Mouse (Mus musculus) mesoderm, embryonic 11.5 days (tissue): Measurements from ENCODE around the gene Ptpra.
"Not testable (repeated sequence)": the region's sequence is repeated elsewhere in the genome, so short reads cannot be mapped to it uniquely, and the experiment has no call there.

Experiments
- DNase-seq: peaks from one replicate; pipeline ENCODE4 v3.0.0-alpha.2; 2012; ENCODE audit warnings: low read depth, low spot score

Ptpra gene

DNA sequence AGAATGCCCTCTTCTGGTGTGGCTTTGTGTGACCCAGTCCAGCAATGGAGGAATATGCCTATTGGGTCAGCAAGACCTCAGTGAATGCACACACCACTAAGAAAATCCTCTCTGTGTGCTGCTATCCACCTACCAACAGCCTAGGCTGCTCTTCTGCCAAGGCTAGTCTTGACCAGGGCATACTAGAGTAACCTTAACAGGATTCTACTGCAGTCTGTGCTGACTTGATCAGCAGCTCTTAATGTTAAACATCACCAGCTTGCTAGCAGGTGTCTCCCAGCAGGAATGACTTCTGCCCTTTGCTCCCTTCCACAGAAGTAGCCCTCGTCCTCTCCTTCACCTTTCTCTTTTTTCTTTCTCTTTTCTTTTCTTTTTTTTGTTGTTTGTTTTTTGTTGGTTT is 106.2 kb downstream of the Ptpra start:
- DNase-seq: no peak

DNA sequence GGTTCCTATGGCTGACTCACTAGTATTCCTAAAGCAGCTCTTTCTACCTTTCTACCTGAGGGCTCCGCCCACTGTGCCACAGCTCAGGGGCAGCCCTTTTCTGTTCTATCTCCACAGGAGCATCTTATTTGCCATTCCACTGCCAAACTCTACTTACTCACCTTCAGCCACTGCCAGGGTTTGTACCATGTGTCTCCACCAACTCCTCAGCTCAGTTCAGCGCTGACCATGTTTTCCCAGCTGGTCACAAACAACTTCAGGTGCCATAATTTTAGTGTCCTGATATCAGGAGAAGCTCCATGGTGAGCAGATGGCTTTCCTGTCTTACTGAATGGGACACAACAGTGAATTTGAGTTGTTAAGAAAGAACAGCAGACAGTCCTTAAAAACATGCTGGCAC is 107.4 kb downstream of the Ptpra start:
- no peak for DNase-seq

DNA sequence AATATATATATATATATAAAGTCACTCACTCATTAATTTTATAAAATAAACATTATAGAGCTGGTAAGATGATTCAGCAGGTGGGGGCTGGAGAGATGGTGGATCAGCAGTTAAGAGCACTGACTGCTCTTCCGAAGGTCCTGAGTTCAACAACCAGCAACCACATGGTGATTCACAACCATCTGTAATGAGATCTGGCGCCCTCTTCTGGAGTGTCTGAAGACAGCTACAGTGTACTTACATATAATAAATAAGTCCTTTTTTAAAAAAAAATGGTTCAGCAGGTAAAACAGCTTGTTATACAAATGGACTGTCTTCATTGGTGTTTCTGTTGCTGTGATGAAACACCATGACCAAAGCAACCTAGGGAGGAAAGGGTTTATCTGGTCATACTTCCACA is 107.9 kb downstream of the Ptpra start:
- no peak for DNase-seq

DNA sequence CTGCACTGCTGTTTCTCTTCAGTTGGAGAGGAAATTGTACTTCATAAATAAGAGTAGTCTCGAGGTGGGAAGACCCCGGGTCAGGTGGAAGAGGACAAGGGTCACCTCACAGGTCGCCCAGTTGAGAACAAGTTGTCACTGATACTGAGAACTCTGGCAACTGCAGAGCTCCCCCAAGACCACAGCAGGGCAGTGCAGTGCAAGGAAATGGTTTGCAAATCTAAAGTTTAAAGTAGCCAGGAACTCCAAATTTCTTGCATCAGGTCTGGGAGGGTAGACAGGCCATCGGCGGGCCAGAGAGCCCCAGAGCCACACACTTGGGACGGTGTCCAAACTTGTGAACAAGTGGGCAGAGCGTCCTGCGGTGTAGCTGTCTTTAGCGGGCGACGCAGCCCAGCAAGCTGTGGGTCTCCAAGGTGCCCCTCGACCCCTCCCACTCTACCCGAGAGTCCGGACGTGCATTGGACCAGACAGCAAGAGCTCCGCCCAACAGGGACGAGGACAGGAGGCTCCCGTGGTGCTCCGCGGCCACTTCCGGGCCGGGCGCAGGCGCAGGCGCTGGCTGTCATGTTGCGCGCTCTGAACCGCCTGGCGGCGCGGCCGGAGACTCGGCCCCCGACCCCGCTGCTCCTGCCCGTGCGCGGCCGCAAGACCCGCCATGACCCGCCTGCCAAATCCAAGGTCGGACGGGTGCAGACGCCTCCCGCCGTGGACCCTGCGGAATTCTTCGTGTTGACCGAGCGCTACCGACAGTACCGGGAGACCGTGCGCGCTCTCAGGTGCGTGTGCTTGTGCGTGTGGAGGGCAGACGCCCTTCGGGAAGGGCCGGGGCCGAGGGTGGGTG is 113.4 kb downstream of the Ptpra start, which contains the start of gene Mrps26:
Gene Mrps26 (plus strand): TSS at position 531 of the 844 bp plus-strand sequence.
- DNase-seq: peak; percentile 95

DNA sequence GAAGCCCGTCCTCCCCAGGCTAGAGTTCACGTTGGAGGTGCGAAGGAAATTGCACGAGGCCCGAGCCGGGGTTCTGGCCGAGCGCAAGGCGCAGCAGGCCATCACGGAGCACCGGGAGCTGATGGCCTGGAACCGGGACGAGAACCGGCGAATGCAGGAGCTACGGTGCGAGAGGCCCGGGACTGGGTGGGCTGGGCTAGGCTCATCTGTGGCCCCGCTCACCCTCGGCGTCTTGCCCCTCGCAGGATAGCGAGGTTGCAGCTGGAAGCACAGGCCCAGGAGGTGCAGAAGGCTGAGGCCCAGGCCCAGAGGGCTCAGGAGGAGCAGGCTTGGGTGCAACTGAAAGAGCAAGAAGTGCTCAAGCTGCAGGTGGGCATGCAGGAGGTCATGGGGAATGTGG is 114.0 kb downstream of the Ptpra start:
- DNase-seq: no peak

DNA sequence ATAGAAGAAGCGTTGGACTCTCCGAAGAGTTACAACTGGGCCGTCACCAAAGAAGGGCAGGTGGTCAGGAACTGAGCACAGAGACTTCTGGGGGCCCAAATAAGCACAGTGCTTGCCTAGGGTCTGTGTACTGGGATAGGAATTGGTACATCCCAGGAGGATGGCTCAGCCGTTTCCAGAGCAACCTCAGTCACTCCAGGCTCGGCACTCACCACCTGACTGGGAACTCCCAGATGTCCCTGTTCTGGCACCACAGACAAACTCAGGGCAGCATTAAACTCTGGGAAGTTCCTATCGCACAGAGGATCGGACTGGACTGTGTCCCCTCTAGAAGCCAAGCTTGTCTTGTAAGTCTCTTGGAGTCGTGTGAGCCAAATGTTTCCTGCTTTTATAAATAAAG is 114.9 kb downstream of the Ptpra start:
- no peak for DNase-seq

DNA sequence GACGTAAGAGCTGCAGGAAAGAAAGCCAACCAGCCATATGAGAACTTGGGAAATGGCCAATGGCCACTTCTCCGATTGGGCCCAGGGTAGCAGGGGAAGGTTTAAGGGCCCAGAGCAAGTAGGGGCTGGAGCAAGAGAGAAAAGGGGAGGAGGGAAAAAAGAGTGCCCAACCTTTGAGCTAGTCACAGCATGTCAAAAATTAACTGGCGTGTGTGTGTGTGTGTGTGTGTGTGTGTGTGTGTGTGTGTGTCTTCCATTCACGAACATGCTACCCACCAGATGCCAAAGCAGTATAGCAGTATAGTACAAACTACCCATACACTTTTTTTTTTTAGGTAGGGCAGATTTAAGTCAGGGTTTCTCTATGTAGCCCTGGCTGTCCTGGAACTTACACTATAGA is 118.8 kb downstream of the Ptpra start:
- no peak for DNase-seq

DNA sequence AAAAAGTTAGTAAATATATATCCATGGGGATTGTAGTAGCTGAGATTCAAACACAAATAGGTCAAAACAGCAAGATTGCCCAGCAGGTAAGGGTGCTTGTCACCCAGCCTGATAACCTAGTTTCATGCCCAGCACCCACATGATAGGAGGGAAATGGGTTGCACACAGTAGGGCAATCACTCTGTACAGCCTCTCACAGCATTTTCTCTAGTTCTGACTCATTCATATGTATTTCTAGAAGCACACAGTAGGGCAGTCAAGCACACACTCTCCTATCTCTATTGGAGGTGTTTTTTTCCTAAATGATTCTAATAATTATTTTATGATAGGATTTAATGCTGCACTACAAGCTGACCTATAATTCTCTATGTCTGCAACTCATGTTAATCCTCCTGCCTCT is 119.8 kb downstream of the Ptpra start:
- DNase-seq: no peak

DNA sequence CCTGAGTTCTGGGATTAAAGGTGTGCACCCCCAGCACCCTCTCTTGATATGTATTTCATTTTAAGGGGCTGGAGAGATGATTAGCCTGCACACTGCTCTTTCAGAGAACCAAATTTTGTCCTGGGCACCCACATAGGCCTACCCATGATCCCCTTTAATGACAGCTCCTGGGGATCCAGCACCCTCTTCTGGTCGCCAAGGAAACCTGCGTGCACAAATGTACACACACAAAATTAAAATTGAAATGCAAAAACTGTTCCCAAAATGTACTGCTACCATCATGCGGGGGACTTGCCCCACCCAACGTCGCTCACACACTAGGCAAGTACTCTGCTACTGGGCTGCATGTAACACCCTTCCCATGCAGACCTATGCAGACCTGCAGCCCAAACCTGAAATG is 124.9 kb downstream of the Ptpra start:
- DNase-seq: no peak

DNA sequence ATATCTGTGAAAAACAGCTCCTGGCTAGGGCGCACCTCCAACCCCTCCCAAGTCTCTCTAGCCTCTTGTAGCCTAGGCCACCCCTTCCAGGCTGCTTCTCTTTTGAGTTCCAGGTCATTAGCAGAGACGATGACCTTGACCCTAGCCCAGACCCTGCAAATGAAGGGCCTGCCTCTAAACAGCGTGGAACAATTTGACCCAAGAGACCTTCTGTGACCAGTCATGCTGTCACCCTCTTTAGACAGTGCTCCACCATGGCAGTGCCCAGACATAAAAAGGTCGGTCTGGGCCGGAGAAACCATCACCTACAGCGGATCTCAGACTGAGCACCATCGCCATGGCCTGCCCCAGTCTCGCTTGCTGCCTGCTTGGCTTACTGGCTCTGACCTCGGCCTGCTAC is 125.8 kb downstream of the Ptpra start, which contains the start of gene Oxt:
Gene Oxt (plus strand): TSS at position 301 of the 400 bp plus-strand sequence.
- no peak for DNase-seq

DNA sequence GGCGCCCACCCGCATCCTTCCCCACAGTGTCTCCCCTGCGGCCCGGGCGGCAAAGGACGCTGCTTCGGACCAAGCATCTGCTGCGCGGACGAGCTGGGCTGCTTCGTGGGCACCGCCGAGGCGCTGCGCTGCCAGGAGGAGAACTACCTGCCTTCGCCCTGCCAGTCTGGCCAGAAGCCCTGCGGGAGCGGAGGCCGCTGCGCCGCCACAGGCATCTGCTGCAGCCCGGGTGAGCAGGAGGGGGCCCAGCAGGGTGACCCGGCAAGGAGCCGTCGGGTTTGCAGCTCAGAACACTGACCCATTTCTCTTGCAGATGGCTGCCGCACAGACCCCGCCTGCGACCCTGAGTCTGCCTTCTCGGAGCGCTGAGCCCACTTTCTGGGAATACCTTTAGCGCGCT is 126.5 kb downstream of the Ptpra start:
- not testable (repeated sequence) for DNase-seq

DNA sequence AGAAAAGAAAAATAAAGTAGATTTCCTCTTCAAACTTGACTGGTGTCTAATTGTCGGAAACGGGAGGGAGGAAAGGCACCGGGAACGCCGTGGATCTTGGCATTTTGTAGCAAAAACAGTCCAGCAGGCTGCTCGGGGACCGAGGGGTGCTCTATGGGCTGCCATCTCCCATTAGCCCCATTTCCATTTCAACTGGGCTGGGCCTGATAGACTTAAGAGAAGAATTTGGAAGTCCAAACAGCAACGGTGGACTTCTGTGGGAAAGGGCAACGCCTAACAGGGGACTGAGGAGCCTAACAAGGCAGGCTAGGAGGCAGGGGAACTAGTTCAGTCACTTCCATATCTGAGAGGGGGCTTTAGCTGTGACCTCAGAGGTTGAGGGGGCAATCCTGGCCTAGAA is 126.9 kb downstream of the Ptpra start:
- DNase-seq: no peak

DNA sequence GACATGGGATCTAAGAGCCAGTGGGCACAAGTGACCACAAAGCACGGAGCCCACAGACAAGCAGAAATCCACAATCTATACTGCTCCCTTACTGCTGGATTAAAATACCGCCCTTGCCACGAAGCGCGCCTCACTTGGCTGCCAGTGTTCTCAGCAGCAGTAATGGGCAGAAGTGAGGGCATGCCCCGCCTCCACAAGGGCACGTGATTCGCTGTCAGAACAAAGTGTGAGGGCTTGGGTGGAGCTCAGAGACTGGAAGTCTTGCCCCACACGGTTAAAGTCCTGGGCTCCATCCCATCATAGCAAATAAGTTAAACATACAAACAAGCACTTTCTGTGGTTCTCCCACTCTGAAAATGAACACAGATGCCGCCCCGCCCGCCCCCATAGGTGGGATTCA is 127.6 kb downstream of the Ptpra start:
- peak; percentile 21 for DNase-seq

DNA sequence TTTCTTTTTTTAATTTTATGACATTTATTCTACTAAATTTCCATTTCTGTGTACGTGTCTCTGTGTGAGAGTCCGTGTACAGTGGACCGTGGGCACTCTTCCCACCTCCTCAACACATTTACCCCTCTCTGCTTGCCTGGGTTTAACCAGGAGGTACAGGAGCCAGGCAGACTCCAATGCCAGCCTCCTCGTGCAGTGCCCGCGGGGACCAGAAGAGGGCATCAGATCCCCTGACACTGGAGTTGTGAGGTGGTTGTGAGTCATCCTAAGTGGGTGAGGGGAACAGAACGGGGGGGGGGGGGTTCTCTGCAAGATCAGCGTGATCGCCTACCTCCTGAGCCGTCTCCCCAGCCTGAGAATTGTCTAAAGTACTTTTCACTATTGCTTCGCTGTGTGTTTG is 128.1 kb downstream of the Ptpra start:
- DNase-seq: peak; percentile 59

DNA sequence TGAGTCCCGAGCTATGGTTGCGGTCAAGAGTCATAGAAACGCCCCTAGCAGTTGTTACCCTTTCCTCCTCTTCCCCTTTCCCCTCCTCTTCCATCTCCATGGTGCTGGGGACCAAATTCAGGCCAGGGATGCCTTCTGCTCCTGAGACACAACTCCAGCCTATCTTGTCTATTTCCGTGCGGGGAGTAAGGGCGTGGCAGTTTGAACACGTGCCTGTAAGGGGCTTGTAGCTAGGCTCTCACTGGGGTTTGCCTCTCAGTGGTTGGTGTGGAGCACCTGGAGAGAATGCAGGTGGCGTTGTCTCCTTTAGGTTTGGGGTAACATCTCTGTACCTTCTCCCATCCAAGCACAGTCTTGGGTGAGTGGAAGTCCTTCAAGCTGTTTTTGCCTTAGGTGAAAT is 129.7 kb downstream of the Ptpra start:
- DNase-seq: no peak

DNA sequence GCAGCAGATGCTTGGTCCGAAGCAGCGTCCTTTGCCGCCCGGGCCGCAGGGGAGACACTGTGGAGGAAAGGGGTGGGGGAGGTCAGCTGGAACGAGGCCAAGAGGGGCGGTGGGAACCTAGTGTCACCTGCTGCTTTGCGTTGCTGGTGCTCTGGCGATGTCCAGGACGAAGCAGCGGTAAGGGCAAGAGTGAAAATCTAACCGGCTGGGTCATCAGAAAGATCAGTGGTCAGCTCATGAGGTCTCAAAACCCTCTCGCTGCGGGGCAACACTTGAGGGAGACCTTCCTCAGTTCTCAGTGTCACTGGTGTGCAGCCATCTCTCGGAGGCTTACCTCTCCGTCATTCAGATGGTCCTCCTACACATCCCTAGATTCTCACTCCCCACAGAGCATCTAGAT is 131.1 kb downstream of the Ptpra start:
- DNase-seq: no peak

DNA sequence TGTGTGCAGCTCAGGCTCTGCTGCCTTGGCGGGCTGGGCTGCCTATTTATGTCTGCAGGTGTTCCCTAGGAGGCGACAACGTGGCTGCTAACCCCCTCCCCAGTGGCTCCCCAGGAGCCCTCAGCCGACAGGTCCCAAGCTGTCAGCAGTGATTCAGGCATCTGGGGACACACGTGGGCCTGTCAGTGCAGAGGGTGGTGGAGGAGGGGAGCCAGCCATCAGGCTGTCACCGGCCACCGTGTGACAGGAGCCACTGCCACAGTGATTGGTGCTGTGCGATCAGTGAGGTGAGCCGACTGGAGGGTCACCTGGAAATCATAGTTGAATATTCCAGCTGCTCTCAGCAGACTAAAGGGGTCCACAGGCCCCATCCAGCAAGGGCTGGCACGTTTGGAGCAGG is 132.5 kb downstream of the Ptpra start, which contains the start of gene Avp:
Gene Avp (minus strand): TSS at position 3 of the 400 bp plus-strand sequence.
- DNase-seq: no peak

DNA sequence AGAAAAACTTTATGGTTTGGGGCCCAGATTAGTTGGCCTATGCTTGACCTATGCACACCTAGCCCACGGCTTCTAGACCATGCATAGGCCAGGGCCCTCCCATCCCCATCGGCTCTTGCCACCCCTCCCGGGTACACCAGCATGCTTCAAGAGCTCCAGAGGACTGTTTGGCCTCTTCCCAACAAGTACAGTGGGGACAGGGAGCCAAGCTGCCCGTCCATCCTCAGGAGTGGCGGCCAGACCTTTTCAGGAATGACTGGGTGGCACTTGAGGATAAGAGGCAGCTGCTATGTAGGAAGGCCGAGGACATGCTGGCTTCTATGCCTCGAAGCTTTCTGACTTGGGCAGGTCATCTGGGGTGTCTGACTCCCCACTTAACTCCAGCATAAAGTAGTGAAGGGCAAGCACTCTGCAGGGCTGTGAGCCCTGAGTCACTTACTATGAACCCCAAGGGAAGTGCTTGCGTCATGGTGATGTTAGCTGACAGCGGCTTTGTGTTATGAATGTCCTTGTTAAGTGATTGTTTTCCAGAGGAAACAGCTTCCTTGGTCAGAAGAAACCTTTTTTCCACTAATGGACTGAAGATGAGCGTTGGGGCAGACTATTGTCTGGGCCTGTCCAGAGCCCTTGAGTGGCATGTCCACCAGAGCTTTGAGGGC is 134.0 kb downstream of the Ptpra start:
- DNase-seq: no peak

DNA sequence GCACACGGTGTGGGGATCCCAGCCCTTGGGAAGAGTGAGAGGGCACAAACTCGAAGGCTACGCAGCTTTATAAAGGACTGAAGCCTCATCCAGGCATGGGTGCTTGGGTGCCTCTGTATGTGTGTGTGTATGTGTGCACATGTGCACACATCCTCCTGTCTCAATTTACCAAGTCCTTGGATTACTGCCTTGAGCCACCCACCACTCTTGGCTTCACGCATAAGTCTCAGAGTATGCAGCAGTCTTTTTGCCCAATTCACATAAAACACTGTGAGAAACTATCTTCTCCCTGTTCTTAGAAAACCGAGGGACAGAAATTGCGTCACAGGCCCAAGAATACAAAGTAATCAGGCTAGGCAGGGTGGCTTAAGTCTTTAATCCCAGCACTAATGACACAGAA is 135.9 kb downstream of the Ptpra start:
- no peak for DNase-seq

DNA sequence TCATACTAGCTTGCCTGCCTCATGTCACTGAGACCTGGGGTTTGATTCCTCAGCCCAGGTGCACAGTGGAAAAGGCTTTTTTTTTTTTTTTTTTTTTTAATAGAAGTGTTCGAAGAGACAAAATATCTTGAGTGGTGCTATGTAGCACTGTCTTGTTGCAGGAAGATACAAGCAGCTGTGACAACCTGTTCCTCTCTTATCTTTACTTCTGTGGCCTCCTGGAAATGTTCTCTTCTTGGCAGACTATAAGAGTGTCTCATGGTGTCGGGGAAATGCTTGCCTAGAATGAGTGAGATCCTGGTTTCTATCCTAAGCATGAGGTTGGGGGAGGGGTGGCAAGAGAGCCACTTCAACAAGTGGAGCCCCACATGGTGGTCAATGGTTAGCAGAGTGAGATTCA is 138.3 kb downstream of the Ptpra start:
- no peak for DNase-seq

DNA sequence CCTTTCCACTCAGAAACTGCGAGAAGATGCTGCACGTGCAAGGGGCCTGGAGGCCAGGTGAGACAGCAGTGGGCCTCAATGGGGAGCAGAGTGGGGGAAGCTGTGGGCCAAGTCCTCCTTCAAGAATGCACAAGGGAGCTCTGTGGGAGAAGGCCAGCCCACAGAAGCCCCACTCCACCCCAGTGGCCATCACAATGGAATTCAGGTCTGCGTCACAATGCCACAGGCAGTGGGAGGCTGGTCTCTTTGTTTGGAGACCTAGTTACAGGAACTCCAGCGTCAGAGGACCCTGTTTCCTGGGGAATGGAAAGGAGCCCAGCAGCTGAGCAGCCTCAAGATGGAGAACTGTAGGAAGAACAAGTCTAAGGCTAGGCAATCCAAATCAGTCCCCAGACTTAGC is 139.1 kb downstream of the Ptpra start:
- no peak for DNase-seq

DNA sequence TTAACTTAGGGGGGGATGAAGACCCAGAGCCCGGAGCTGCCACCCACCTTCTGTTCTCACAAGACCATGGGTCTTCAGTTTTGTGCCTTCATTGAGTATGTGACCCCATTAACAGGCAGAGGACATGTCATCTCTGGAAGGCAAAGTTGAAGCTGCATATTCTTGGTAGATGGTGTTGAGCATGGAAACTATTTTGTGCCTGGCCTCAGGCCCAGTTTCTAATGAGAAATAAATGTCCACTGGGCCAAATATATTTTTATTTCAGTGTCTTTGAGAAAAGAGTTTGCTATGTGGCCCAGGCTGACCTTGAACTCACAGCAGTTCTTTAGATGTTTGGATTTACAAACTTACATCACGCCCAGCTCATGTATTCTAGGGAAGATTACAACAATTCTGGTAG is 139.7 kb downstream of the Ptpra start:
- no peak for DNase-seq

DNA sequence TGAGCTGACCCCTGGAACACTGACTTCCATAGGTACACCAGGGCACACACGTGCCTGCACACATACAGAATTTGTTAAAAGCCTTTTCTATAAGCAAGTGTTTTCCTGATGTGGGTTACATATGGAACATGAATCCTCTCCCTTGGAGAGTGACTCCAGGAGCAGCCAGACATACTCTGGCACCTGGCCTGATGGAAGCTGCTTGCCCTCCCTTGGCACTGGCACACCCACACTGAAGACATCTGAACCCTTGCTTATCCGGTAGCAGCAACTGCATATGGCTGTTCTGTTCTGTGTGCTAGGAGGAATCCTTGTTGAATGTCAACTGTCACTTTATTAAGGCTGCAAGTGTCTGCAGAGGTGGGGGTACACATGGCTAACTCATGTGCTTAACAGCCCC is 140.9 kb downstream of the Ptpra start:
- DNase-seq: no peak
